Mouse (Mus musculus) kidney, postnatal 36 days (tissue): ENCODE data around the gene Gm20388.

Experiments
- DNase-seq, 2 experiments: peaks; one replicate each; pipeline ENCODE4 v3.0.0; 2021 to 2022; ENCODE audit warnings: mixed read lengths in 2 of 2

Gene Gm20388

DNA sequence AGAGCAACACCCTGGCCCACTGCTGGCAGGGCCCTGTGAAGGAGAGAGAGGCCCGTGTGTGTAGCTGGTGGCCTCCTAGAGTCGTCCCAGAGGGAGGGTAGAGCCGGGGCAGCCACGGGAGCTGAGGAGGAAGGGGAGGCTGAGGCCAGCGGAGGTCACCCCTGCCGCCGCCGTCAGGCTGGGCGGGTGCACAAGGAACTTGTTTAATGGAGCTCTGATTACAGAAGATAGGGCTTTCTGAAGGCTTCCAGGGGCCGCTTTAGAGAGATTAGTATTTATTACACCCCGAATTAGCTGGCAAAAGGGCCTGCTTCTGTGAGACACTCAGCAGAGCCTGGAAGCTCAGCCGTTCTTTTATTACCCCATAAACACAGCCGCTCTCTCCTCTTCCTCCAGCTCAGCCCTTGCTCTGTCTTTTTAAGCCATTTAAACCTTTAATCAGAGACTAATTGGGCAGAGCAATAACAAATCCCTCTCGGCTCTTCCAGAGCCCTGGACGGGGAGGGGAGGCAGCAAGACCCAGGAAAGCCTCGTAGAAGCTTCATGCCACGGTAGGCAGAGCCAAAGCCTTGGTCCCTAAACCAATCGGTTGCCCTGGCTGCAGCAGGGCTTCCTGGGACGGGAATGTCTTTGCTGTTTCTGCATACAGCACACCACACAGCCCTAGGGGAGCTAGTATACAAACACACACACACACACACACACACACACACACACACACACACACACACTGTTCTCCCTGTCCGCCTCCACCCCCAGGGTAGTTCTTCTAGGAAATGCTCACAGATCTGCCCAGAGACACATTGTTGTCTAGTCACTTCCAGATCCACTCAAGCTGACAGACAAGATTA is 1448.7 kb downstream of the Gm20388 start:
- DNase-seq, result peak; percentile 35 to 49

DNA sequence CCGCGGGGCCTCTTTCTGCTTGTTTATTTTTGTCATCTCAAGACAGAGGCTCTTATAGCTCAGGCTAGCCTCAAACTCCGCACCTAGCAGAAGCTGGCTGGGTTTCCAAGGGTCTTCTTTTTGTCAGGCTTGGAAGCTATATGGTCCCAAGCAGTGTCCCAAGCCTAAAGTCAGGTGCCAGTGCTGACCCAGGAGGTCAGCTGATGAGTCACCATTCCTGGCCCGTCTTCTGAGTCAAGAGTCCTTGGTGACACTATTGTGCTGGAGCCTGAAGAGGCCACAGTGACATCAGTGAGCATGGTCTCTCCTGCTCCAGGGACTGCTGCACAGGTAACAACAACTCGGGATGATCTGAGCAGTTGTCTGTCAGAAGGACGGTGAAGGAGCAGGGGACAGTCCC is 1449.4 kb downstream of the Gm20388 start:
- DNase-seq, result no peak

DNA sequence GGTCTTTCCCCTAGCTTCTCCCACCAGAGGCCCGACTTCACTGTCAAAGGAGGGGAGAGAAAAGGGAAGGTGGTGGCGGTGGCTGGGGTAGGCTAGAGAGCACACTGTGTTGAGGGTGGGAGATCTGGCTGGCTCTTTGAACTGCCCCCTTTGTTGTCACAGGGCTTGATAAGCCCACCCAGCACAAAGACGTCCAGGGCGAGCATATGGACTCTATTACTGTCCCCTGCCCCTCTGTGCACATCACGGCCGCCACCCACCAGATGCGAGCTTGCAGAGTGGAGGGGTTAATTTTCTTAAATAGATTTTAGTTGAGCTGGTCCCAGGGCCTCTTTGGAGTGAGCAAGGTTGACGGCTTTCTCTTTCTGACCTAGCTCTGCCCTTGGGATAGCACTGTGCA is 1450.5 kb downstream of the Gm20388 start:
- DNase-seq, result no peak

DNA sequence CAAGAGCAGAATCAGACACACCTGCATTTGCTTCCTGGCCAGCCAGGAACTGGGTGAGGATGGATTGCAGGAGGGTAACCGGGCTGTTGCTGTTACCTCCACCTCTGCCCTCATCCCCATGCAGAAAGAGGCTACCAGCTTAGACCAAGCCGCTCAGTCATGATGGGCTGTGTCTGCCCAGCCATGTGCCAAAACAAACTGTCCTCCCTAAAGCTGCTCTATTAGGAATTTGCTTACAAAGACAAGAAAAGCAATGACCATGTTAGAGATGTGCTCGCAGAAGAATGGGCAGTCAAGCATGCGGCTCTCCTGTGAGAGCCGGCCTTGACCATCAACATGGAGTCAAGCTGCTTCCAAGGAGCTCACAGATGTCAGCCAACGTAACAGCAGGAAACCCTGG is 1454.0 kb downstream of the Gm20388 start:
- no peak for DNase-seq

DNA sequence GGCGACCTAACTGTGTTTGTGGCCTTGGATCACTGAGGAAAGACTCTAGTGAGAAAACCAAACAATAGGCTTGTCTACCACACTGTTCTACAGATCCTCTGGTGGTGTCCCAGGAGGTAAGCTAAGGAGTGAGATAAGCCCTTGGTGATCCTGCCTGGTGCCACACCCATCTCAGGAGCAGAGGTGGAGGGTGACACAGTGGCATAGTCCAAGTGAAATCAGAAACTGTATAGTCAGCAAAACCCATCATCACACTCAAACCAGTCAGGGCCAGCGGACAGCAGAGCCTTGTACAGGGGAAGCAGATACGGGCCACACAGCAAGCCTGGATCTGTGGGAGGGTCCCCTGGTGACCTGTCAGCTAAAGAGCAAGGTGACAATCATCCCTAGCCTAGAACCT is 1454.5 kb downstream of the Gm20388 start:
- DNase-seq, result no peak

DNA sequence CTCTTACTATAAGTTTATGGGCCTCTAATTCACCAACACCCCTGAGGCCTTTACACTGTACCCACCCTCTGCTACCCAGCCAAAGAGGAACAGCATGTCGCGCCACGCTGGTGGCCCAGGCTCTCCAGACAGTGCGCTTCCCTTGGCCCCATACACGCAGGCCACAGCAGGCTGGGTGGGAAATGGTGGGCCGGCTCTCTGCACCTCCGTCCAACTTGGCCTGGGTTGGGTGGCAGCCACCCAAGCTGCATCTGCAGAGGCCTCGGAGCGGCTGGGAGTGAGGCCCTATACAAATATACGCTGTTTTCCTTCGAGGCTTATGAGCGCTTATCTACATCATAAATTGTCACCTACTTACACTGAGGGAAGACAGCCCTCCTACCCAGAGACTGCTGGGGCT is 1456.0 kb downstream of the Gm20388 start:
- no peak for DNase-seq

DNA sequence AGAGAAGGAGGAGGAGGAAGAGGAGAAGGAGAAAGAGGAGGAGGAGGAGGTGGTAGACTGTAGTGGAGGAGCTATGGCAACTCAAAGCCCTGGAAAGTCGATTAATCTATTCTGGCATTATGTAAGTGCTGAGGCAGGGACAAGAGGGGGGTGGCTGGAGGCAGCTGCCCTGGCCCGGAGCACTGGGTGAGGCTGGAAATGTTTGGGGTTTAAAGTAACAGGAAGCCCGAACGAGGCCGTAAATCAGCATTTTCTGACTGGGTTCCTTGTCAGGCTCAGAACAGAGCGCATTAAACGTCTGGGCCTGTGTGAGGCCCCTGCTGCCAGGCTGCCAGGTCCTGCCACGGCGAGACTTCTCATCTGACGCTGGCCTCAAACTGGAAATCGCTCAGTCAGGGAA is 1458.2 kb downstream of the Gm20388 start:
- DNase-seq, result peak; percentile 32 to 48

DNA sequence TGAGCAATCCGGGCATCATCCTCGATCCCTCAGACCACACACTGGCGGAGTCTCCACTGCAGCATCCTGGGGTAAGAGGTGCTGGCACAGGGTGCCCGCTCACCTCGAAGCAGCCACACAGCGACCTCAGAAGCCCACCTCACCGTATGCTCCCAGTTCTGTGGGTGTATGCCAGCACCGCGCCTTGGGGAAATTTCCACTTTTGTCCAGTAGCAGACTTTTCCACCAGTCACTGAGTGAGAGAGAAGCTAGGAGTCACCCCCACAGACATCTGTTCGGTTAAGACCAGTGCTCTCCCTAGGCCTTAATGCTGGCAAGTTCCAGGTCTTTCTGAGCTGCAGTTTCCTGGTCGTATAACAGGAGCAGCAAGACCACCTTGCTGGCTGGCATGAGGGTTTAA is 1458.7 kb downstream of the Gm20388 start:
- DNase-seq, result no peak

DNA sequence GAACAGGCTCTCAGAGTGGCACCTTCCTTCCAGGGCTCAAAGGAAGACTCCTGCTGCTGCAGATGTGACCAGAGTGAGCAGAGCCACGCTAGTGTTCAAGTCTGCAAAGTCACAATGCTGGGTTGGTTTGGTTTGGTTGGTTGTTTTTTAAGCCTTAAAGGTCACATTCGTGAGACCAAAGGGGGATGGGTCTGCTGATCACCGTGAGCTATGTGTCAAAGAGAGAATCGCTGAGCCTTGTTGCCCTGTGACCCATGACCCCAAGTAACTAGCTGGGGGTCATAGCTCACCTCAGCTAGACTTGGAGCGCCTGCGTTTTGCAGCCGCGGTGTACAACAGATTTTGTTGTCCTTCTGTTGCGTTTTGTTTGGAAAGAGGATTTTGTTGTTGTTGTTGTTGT is 1460.6 kb downstream of the Gm20388 start:
- DNase-seq, result no peak

DNA sequence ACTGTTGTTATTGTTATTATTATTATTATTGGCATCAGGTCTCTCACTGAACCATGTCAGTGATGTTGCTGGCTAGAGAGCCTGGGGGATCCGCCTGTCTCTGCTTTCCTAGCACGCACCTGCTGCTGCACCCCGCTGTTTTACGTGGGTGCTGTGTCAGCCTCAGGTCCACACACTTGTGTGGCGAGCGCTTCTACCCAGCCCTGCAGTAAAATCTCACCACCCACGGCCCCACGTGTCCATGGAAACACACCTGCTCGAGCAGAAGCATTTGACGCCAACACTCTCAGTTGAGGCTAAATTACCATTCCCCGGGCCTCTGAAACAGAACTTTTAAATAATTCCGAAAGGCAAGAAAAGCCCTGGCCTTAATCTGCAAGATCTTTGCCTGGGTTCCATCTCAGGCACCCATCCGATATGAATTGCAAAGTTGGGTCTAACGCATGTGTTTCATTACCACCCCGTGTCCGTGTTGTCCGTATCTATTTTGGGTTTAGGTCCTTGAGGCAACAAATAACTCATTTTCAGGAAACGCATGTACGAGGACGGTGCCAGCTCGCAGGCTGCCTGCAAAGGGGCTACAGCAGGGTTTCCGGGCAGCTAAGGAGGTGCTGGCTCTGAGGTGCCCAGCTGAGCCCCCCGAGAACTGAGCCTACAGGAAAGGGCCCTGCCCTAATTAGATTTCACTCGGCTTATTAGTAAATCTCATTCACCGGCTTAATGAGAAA is 1461.4 kb downstream of the Gm20388 start:
- DNase-seq, result peak in 1 of 2 experiments; percentile 29

DNA sequence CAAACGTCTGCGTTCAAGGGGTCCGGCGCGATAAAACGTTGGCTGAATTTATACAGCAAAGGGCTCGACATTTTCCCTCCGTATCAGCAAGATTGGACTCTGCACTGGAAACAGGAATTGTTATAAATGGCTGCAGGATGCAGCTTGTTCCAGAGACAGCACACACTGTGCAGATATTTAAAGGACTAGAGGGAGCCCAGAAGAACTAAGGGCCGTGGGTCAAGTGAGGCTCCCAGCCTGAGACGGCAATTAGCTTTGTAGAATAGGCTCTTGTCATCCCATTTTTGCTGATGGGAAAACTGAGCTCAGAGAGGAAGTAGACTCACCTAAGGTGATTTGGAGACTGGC is 1462.0 kb downstream of the Gm20388 start:
- peak in 1 of 2 experiments; percentile 54 for DNase-seq

DNA sequence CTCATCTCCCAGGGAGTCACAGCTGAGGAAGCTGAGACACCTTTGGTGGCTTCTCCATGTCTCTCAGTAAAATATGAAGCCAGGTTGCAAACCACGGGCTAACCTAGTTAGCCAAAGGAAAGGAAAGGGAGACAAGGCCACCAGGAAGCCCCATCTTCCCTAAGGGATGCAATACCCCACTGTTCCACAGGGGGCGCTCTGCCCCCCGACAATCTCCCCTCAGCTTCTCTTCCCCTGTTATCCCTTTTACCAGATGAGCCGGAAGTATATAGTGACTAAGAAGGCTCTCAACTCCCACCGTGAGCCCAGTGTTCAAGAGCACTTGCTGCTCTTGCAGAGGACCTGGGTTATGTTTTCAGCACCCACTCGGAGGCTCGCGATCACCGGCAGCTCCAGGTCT is 1463.6 kb downstream of the Gm20388 start:
- DNase-seq, result no peak

DNA sequence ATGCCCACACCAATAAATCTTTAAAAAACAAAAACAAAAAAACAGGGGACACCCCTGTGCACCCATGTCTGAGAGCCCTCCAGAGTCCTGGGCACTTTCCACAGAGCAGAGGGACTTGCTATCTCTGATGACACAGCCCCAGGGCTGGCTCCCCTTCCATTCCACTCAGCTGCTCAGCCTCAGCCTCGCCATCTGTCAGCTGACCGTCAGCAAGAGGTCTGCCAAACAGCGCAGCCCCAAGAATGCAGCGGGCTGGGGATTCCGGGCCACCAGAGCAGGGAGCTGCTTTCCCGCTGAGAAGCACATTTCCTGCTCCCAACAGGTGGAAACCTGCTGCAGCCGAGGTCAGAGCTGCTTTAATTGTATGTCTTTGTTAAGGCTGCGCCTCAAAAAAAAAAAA is 1464.1 kb downstream of the Gm20388 start:
- DNase-seq, result peak in 1 of 2 experiments; percentile 45

DNA sequence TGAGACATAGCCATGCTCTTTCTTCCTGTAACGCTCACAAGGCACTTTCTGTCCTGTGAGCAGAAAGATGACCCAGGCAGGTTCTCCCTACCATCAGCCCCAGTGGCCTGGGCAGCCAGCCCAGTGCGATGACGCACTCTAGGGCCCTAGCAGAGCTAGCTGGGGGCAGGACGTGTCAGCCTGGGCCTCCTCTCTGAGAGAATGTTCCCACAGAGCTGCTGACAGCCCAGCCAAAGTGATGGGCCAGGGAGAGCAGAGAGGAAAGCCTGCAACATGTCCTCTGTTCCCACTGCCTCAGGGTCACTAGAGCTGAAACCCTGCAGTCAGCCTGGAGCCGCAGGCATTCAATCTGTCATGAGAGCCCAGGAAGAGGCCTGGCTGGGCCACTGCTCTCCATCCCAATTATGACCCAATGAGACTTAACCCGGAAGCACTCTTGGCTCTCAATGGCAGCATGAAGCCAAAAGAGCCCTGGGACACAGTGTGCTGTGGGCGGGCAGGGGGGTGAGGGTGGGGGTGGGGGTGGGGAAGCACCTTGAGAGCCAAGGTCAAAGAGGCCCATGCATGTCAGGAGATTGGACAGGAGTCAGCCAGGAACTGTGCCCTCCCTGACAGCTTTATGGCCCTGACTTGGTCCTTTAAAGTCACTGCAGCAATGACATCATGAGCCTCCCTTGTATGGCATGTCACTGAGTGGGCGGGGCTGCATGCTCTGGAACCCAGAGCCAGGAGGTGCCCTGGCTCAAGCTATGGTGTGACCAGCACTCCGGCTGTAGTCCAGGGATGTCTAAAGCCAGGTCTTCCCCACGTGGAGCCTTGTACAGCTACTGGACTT is 1465.7 kb downstream of the Gm20388 start:
- peak; percentile 89 to 93 for DNase-seq

DNA sequence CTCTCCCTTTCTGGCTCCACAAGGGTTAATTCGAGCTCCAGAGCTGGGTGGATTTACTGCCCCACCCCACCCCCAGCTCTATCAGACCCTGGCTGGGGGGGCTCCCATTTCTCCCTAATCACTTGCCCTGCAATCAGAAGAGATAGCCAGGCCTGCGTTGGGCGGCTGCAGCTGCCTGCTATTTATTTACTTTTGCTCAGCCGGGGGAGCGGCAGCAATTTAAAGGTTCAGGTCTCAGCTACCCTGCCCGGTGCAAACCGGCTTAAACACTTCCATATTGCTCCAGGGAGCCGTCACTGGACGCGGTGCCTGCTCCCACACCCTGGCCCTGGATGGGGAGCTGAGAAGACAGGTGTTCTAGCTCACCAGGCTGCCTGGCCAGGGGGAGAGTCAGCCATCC is 1467.0 kb downstream of the Gm20388 start:
- DNase-seq, result peak; percentile 38 to 51

DNA sequence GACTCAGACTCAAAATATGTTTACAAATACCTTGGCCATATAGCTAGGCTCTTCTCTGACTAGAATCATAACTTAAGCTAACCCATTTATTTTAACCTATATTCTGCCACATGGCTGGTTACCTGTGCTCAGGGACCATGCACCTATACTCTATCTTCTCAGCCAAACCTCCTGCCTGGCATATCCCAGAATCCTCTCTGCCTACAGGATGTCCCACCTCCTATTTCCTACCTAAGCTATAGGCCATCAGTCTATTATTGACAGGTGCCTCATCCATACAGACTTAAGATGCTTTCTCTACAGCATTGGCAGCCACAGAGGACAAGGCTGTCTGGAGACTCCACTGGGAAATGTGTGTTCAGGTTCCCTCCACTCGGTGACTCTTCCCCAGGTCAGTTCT is 1468.7 kb downstream of the Gm20388 start:
- no peak for DNase-seq

DNA sequence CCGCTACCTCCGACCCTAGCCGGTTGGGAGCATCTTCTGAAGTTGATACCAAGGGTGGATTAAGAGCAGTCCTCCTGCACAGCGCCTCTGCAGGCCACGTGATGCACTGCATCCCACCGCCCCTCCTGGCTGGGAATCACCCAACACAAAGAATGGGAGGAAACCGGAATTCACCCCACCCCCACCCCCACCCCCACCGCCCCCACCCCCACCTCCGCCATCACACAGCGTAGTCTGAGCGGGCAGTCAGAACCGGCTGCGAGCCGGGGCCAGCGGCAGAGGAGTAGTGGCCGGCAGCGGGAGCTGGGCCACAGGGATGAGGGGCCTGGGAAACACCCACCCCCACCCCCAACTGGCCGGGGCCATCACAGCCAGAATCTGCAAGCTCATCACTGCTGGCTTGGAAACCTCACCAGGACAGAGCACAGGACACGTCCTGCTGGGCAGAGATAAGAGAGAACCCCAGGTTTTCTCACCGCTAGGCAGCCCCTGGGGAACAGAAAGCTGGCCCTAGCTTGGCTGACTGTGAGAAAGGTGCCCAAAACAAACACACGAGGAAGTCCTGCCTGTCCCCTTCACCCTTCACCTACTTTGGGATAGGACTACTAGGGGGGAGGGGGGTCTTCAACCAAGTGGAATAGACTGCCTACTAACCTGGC is 1472.1 kb downstream of the Gm20388 start:
- DNase-seq, result peak; percentile 80 to 86

DNA sequence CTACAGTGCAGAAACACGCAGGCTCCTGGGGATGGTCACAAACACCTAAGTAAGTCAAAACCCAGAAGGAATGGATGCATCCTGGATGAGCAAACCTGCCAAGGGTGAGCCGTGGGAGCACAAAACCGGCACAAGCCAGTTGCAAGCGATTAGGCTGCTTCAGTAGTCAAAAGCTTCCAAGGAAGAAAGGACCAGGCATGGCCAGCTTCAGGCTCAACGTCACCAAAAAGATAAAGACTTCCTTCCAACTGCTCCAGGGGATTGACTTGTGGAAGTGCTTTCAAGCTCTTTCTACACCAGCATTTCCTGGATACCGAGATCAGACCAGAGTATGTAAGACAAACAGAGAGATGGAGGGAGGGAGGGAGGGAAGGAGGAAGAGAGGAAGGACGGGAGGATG is 1474.9 kb downstream of the Gm20388 start:
- DNase-seq, result no peak

DNA sequence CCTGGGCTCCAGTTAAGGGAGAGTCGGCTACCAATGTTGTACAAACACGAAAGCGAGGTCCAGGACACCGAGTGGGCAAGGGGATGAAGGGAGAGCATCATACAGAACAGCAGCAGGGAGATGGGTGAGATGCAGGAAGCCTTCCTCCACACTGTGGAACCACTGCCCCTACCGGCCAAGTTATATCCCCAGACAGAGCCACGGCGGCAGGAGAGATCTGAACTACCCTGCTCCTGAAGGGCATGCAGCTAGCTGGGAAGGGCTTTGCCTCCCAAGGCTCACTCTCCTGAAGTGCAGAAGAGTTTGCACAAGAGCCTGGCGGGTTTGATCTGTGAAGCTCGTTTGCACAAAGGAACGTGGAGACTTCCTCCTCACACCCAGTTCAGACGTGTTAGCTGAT is 1480.0 kb downstream of the Gm20388 start:
- peak; percentile 35 to 69 for DNase-seq

DNA sequence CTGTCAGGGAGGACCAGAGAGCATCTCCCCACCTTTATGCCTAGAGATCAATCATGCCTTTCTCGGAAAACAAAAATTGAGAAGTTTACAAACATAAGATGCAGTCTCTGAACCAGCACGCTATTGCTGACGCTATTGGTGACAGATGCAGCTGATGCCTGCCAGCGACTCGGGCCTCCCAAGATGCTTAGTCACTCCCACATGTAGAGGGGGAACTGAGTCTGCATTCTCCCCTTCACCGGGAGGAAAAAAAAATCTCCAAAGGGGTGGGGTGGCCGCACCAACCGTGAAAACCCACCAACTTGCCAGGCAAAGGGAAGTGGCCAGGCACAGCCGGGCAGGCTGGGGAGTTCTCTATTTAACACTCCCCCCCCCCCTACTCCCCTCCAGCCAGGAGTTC is 1480.6 kb downstream of the Gm20388 start:
- DNase-seq, result no peak

DNA sequence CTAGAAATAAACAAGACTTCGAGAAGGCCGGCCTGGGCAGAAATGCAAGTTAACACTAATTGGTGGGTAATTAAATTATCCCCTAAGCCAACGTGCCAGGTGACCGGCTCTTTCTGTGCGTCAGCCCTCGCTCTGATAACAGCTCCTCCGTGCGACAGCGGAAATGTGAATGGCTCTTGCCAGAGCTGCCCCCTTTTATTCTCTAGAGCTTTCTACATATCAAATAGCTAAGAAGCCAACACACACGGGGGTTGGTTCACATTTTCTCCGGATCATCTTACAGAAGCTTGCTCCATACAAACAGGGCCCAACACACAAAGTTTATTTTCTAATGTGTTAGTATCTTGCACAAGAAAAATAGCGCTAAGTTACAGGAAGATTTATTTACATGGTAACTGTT is 1481.1 kb downstream of the Gm20388 start:
- no peak for DNase-seq

DNA sequence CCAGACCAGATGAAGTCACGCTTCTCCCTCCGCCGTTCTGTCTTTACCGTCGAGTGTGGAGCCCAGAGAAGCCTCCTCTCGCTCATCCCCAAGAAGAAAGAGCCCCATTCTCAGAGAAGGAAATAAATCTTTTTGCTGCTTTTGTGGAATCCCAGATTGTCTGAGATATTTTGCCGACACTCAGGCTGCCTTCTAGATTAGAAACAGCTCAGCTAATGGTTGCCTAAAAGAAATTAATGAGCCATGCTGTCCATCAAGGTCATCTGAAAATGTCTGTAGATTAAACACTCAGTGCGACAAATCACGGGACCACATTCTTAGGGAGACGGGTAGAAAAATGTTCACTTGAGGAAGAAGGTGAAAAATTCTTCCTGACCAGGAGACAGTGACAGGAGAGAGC is 1481.8 kb downstream of the Gm20388 start:
- DNase-seq, result no peak

DNA sequence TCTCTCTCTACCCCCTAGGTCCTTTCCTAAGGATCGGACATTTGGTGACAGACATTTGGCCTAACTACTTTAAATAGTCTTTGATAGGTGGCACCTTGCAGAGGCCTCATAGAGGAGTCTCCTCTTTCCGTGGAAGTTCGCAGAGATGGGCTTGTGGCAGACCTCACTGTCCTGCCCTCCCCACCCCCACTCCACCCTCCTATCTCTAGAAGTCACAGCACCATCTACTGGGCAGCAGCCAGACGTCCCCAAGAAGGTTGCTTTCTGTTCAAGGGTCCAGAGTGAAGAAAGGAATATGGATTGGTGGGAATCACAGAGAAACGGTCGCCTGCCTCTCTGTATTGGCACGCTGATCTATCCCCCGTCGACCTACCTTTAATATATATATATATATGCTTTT is 1482.5 kb downstream of the Gm20388 start:
- DNase-seq, result peak; percentile 65 to 81
